Comparison of ENCODE assay signal across 15 mouse cellular contexts in the genomic region with DNA sequence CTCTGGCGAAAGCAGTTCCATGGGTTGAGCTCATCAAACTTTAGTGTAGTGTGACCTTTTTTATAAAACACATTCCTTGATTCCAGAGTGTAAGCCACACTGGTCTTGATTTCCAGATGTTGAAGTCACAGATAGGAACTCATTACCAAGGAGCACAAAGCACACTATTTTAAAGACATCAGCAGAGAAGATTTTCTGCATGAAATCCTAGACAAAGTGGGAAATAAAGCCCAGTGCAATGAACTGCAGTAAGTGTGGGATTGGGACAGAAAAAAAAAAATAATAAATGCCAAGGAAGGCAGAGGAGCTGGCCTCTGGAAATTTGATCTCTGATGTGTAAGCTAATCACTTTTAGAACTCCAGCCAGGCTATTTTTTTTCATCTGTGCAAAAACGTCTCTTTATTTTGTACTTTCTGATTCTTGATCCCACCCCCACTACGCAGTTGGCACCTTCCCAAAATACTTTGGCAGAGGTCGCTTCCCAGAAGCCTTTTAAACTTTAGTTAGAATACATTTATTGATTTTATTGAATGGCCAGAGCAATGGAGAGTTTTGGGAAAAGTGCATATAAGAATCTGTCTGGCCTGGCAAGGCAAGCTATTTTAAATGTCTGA.
DNase-seq lines count a peak whose midpoint lies in the region; ATAC-seq lines count a peak whose summit lies in the region.
"Had no signal": no experiment of that assay in that cellular context is flagged by ENCODE, and none has a peak within 500 bp of the region (broad histone marks: within the 10 kb centered on the region; RNA-seq: fewer than 3 reads in every experiment).

No protein-coding gene starts in this region.

- no peak overlapping the region for H3K4me2 ChIP-seq in kidney, embryonic 14.5 days (replicated peaks; ENCODE audit: low read depth, low read length)
- no peak overlapping the region for H3K4me2 ChIP-seq in midbrain, embryonic 16.5 days (ENCODE audit: low read length)
- H3K4me2 ChIP-seq in midbrain, embryonic 11.5 days, result no peak overlapping the region
- H3K4me2 ChIP-seq: embryonic facial prominence, embryonic 15.5 days; heart, embryonic 15.5 days; liver, embryonic 12.5 days; midbrain, embryonic 12.5 days had no signal

- no peaks in the 10 kb centered on the region for H3K4me1 ChIP-seq in kidney, embryonic 14.5 days (ENCODE audit: control insufficient read depth, insufficient read depth, low read length)
- peaks cover 7% of the 10 kb centered on the region for H3K4me1 ChIP-seq in midbrain, embryonic 16.5 days (ENCODE audit: control insufficient read depth, insufficient read depth, low read length)
- H3K4me1 ChIP-seq in midbrain, embryonic 11.5 days (ENCODE audit: control insufficient read depth, insufficient read depth, low read length), result no peaks in the 10 kb centered on the region
- H3K4me1 ChIP-seq: embryonic facial prominence, embryonic 15.5 days; heart, embryonic 15.5 days; liver, embryonic 12.5 days had no signal

- H3K9ac ChIP-seq in kidney, embryonic 14.5 days (ENCODE audit: low read depth, low read length), result no peak overlapping the region
- H3K9ac ChIP-seq in midbrain, embryonic 16.5 days (ENCODE audit: low read depth, low read length), result no peak overlapping the region
- no peak overlapping the region for H3K9ac ChIP-seq in midbrain, embryonic 11.5 days (ENCODE audit: low read length)
- H3K9ac ChIP-seq: embryonic facial prominence, embryonic 15.5 days; heart, embryonic 15.5 days; liver, embryonic 12.5 days; midbrain, embryonic 12.5 days had no signal

- WGBS in kidney, embryonic 14.5 days, result 31% methylated on average over 4 of the region's 4 CpGs
- 32% methylated on average over 4 of the region's 4 CpGs for WGBS in midbrain, embryonic 16.5 days
- WGBS in midbrain, embryonic 11.5 days, result 59% methylated on average over 4 of the region's 4 CpGs

- H3K9me3 ChIP-seq in kidney, embryonic 14.5 days (ENCODE audit: control insufficient read depth, low read length), result no peaks in the 10 kb centered on the region
- H3K9me3 ChIP-seq in midbrain, embryonic 16.5 days (replicated peaks; ENCODE audit: control insufficient read depth, low read length, poor library complexity, severe bottlenecking), result no peaks in the 10 kb centered on the region
- H3K9me3 ChIP-seq in midbrain, embryonic 11.5 days (ENCODE audit: control insufficient read depth, low read length), result no peaks in the 10 kb centered on the region
- H3K9me3 ChIP-seq: embryonic facial prominence, embryonic 15.5 days; G1E; heart, embryonic 15.5 days; liver, embryonic 12.5 days; midbrain, embryonic 12.5 days had no signal

- DNase-seq in cerebellum, postnatal 10 days, result peak; percentile 42 to 59
- no peak for DNase-seq in cerebellum, adult 11-12 months
- no peak for DNase-seq in kidney, postnatal 14 days
- DNase-seq in midbrain, embryonic 11.5 days (ENCODE audit: low spot score, missing footprints), result no peak
- DNase-seq in lung, postnatal 14 days, result peak; percentile 9
- DNase-seq in cerebellum, adult 8-10 months, result no peak
- DNase-seq: spleen, adult 18-20 months had no signal

- H3K4me3 ChIP-seq in kidney, embryonic 14.5 days (ENCODE audit: low read length), result no peak overlapping the region
- H3K4me3 ChIP-seq in midbrain, embryonic 16.5 days (ENCODE audit: low read depth, low read length), result no peak overlapping the region
- no peak overlapping the region for H3K4me3 ChIP-seq in midbrain, embryonic 11.5 days (ENCODE audit: low read depth, low read length)
- H3K4me3 ChIP-seq: embryonic facial prominence, embryonic 15.5 days; heart, embryonic 15.5 days; liver, embryonic 12.5 days; midbrain, embryonic 12.5 days had no signal

- H3K36me3 ChIP-seq in kidney, embryonic 14.5 days (ENCODE audit: control insufficient read depth, insufficient read depth, low read length), result no peaks in the 10 kb centered on the region
- H3K36me3 ChIP-seq in midbrain, embryonic 16.5 days (ENCODE audit: control insufficient read depth, insufficient read depth, low read length), result no peaks in the 10 kb centered on the region
- no peaks in the 10 kb centered on the region for H3K36me3 ChIP-seq in midbrain, embryonic 11.5 days (ENCODE audit: control insufficient read depth, insufficient read depth, low read length)
- H3K36me3 ChIP-seq: embryonic facial prominence, embryonic 15.5 days; G1E; heart, embryonic 15.5 days; liver, embryonic 12.5 days; midbrain, embryonic 12.5 days had no signal

- ATAC-seq in kidney, embryonic 14.5 days (ENCODE audit: low FRiP score, low TSS enrichment), result peak; percentile 28; the same call in 1 of the 2 replicates
- no peak for ATAC-seq in midbrain, embryonic 16.5 days
- ATAC-seq in midbrain, embryonic 11.5 days (ENCODE audit: low FRiP score), result no peak
- ATAC-seq: inflammation-experienced regulatory T-cells, adult 6 months; liver, embryonic 12.5 days had no signal

- no peaks in the 10 kb centered on the region for H3K27me3 ChIP-seq in kidney, embryonic 14.5 days (ENCODE audit: control insufficient read depth, insufficient read depth, low read length)
- no peaks in the 10 kb centered on the region for H3K27me3 ChIP-seq in midbrain, embryonic 16.5 days (ENCODE audit: control insufficient read depth, insufficient read depth, low read depth, low read length)
- no peaks in the 10 kb centered on the region for H3K27me3 ChIP-seq in midbrain, embryonic 11.5 days (ENCODE audit: control insufficient read depth, insufficient read depth, low read length)
- H3K27me3 ChIP-seq: embryonic facial prominence, embryonic 15.5 days; heart, embryonic 15.5 days; liver, embryonic 12.5 days; midbrain, embryonic 12.5 days had no signal

- H3K27ac ChIP-seq in kidney, embryonic 14.5 days (ENCODE audit: low read depth, low read length), result no peak overlapping the region
- 0 out of 2 replicates have a peak overlapping the region, but pooled peaks have one; percentile 17 for H3K27ac ChIP-seq in midbrain, embryonic 16.5 days (ENCODE audit: low read length)
- H3K27ac ChIP-seq in midbrain, embryonic 11.5 days (ENCODE audit: low read depth, low read length), result no peak overlapping the region
- H3K27ac ChIP-seq: embryonic facial prominence, embryonic 15.5 days; heart, embryonic 15.5 days; liver, embryonic 12.5 days; midbrain, embryonic 12.5 days had no signal

Comparison
In these comparisons a context has a peak if more than half of its experiments do, and no peak if none do; other contexts are left out.
1. DNase-seq: peak in cerebellum, postnatal 10 days (2 of 2) and lung, postnatal 14 days (single experiment); none in cerebellum, adult 11-12 months (single experiment), kidney, postnatal 14 days (single experiment), midbrain, embryonic 11.5 days (single experiment) and cerebellum, adult 8-10 months (single experiment).